Mouse (Mus musculus): ENCODE measurements at regions not wholly inside any gene's neighbourhood (a gene's known extent, or its start where the extent isn't known, plus 50 kb on each side); places are given as distances from the start of the nearest gene placed in this dataset.

DNA sequence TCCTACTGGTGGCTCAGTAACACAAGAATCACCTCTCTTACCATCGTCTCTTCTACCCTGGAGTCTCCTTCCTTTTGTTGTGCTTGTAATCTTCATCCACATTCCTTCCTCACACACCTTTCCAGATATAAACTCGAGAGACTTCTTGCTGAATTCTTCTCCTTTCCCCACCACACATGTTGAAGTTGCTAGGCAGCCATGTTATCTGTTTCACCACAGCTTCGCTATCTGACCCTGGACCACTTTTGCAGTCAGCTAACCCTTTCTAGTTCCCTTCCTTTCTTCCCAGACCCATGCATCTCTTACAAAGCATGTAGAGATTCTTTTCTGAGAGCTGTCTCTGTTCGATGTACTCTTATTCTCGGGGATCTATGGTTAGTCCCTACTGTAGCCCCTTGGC lies 235.6 kb upstream of the Tprg start:
- Histone ChIP-seq H3K4me1 (ENCODE audit: control insufficient read depth in 1 of 2, insufficient read depth in 2 of 2, low read length in 2 of 2) (peaks cover 5 to 29% of the 10 kb centered on the region in 2 experiments), H3K79me2 (ENCODE audit: control insufficient read depth, insufficient read depth, low read length, poor library complexity) (no peaks in the 10 kb centered on the region), H3K27ac (ENCODE audit: control insufficient read depth, low read depth, low read length) (no peak overlapping the region; the same call in 1 of the 2 replicates), H3K9me3 (replicated peaks; ENCODE audit: insufficient read depth, low read length) (no peaks in the 10 kb centered on the region), H3K36me3 (ENCODE audit: control insufficient read depth in 1 of 2, insufficient read depth in 2 of 2, low read length in 2 of 2) (peaks cover 0 to 35% of the 10 kb centered on the region in 2 experiments; a peak in 2 of 4 replicates), H3K9ac (ENCODE audit: control insufficient read depth, low read depth, low read length, poor library complexity, severe bottlenecking) (no peak overlapping the region), H3K27me3 (ENCODE audit: control insufficient read depth in 1 of 2, insufficient read depth in 2 of 2, low read length in 2 of 2) (no peaks in the 10 kb centered on the region), H3K4me3 (ENCODE audit: control insufficient read depth in 1 of 2, insufficient read depth in 1 of 2, low read depth in 2 of 2, low read length in 2 of 2) (no peak overlapping the region)
- TF ChIP-seq TBP (IDR thresholded peaks at IDR 0.05; ENCODE audit: low read depth, low read length) (no peak), TAL1 (IDR thresholded peaks at IDR 0.05; ENCODE audit: low read length) (peak; percentile 38), SIN3A (IDR thresholded peaks at IDR 0.05; ENCODE audit: low read length) (peak; percentile 48; the same call in 1 of the 2 replicates), EP300 (IDR thresholded peaks at IDR 0.05; ENCODE audit: low read depth in 1 of 2, low read length in 2 of 2) (peak; percentile 88; a peak in 3 of 4 replicates), KAT2A (conservative IDR thresholded peaks at IDR 0.05; ENCODE audit: low read depth, low read length) (no peak), UBTF (IDR thresholded peaks at IDR 0.05; ENCODE audit: borderline replicate concordance, insufficient read depth, low read depth, low read length) (no peak), ETS1 (IDR thresholded peaks at IDR 0.05; ENCODE audit: low read depth, low read length) (peak; percentile 68), JUND (IDR thresholded peaks at IDR 0.05; ENCODE audit: low read depth, low read length) (no peak), RCOR1 (IDR thresholded peaks at IDR 0.05; ENCODE audit: low read depth, low read length) (peak; percentile 56; the same call in 1 of the 2 replicates), MYB (IDR thresholded peaks at IDR 0.05; ENCODE audit: low read depth, low read length) (no peak), GATA1 (IDR thresholded peaks at IDR 0.05; ENCODE audit: low read depth, low read length) (peak; percentile 93), NELFE (IDR thresholded peaks at IDR 0.05; ENCODE audit: low read depth, low read length) (no peak), TCF12 (IDR thresholded peaks at IDR 0.05; ENCODE audit: low read depth, low read length) (peak; percentile 87), MYC (IDR thresholded peaks at IDR 0.05; ENCODE audit: low read depth, low read length) (0 out of 2 replicates have a peak, but pooled peaks have one; percentile 47)
- peak; percentile 74 for DNase-seq (ENCODE audit: low read depth, low spot score)

DNA sequence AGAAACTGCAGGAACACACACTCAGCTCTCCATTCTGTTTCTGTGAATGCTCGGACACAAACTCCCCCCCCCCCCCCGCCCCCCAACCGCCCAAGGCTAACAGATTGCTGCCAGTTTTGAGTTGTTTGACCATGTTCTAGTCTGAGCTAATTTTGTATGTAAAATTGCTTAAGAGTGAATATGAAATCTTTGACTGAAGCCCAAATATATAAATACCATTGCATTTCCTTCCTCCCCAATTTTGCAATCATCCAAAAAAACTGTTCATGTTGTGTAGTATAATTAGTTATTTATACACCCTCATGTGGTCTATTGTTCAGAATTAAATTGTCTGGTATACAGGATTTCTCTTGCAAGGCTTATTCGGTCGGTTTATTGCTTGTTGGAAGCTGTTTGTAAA lies 234.2 kb upstream of the Tprg start:
- H3K9ac ChIP-seq (ENCODE audit: control insufficient read depth, low read depth, low read length, poor library complexity, severe bottlenecking): no peak overlapping the region
- peaks cover 5 to 29% of the 10 kb centered on the region in 2 experiments for H3K4me1 ChIP-seq (ENCODE audit: control insufficient read depth in 1 of 2, insufficient read depth in 2 of 2, low read length in 2 of 2)
- no peak for TF ChIP-seq UBTF (IDR thresholded peaks at IDR 0.05; ENCODE audit: borderline replicate concordance, insufficient read depth, low read depth, low read length)
- TF ChIP-seq RAD21 (IDR thresholded peaks at IDR 0.05; ENCODE audit: low read depth, low read length): no peak
- no peak for TF ChIP-seq MYB (IDR thresholded peaks at IDR 0.05; ENCODE audit: low read depth, low read length)
- TF ChIP-seq BHLHE40 (IDR thresholded peaks at IDR 0.05; ENCODE audit: borderline replicate concordance, low read depth, low read length): no peak
- no peak for TF ChIP-seq TCF12 (IDR thresholded peaks at IDR 0.05; ENCODE audit: low read depth, low read length)
- TF ChIP-seq GATA1 (IDR thresholded peaks at IDR 0.05; ENCODE audit: low read depth, low read length): no peak
- TF ChIP-seq USF1 (IDR thresholded peaks at IDR 0.05; ENCODE audit: low read depth, low read length): no peak
- TF ChIP-seq TAL1 (IDR thresholded peaks at IDR 0.05; ENCODE audit: low read length): no peak
- TF ChIP-seq SMC3 (IDR thresholded peaks at IDR 0.05; ENCODE audit: low read depth, low read length): no peak
- TF ChIP-seq RCOR1 (IDR thresholded peaks at IDR 0.05; ENCODE audit: low read depth, low read length): no peak
- no peak for TF ChIP-seq JUND (IDR thresholded peaks at IDR 0.05; ENCODE audit: low read depth, low read length)
- no peak for TF ChIP-seq NRF1 (IDR thresholded peaks at IDR 0.05; ENCODE audit: insufficient read depth, low read depth, low read length, poor library complexity, severe bottlenecking)
- no peak for TF ChIP-seq TBP (IDR thresholded peaks at IDR 0.05; ENCODE audit: low read depth, low read length)
- no peak for TF ChIP-seq HCFC1 (IDR thresholded peaks at IDR 0.05; ENCODE audit: low read depth, low read length)
- no peak for TF ChIP-seq ELF1 (IDR thresholded peaks at IDR 0.05; ENCODE audit: low read depth, low read length)
- TF ChIP-seq USF2 (IDR thresholded peaks at IDR 0.05; ENCODE audit: borderline replicate concordance in 1 of 2, insufficient read depth in 1 of 2, low read depth in 1 of 2, low read length in 2 of 2): no peak
- TF ChIP-seq EP300 (IDR thresholded peaks at IDR 0.05; ENCODE audit: low read depth in 1 of 2, low read length in 2 of 2): no peak
- TF ChIP-seq POLR2AphosphoS5 (IDR thresholded peaks at IDR 0.05; ENCODE audit: borderline replicate concordance, low read depth, low read length): no peak
- no peaks in the 10 kb centered on the region for H3K79me2 ChIP-seq (ENCODE audit: control insufficient read depth, insufficient read depth, low read length, poor library complexity)
- no peaks in the 10 kb centered on the region for H3K9me3 ChIP-seq (replicated peaks; ENCODE audit: insufficient read depth, low read length)
- H3K36me3 ChIP-seq (ENCODE audit: control insufficient read depth in 1 of 2, insufficient read depth in 2 of 2, low read length in 2 of 2): peaks cover 0 to 35% of the 10 kb centered on the region in 2 experiments; a peak in 2 of 4 replicates
- no peak overlapping the region for H3K4me3 ChIP-seq (ENCODE audit: control insufficient read depth in 1 of 2, insufficient read depth in 1 of 2, low read depth in 2 of 2, low read length in 2 of 2)
- peak overlapping the region; percentile 77 for H3K27ac ChIP-seq (ENCODE audit: control insufficient read depth, low read depth, low read length)
- H3K27me3 ChIP-seq (ENCODE audit: control insufficient read depth in 1 of 2, insufficient read depth in 2 of 2, low read length in 2 of 2): no peaks in the 10 kb centered on the region
- DNase-seq (ENCODE audit: low read depth, low spot score): no peak
